Mouse (Mus musculus) liver, embryonic 14 days (tissue): ENCODE data around the gene 4933425L06Rik. TPM values are rescaled to one million over a fixed set of nuclear protein-coding genes. Genes with fewer than 3 reads are reported as not detected.

Experiments
- polyA plus RNA-seq: library from polyadenylated mRNA; depleted of rRNA; stranded (reverse); fragments of >200 nt; gene quantifications from 2 replicates; pipeline ENCODE4 v1.2.3, GENCODE M21; 2012; rRNA removed

Gene 4933425L06Rik
- polyA plus RNA-seq: not detected in 2 replicates

DNA sequence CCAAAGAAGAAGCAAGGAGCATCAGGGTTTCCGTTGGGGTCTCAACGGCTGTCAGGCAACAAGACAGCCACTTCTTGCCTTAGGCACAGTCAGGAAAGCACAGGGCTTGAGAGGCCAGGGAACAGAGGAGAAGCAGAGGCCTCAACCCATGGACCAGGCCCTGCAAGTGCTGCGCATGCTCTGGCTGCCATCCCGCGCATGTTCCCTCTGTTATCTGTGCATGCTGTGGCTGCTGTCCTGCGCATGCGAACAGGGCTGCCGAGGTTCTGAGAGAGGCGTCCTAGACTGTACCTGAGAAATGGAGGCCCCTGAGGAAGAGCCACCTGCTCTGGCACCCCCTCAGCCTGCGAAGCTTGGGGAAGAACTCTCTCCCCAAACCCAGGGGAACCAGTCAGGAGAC lies at the start of gene 4933425L06Rik:
4933425L06Rik (plus strand) TSS at position 261 of the 400 bp plus-strand sequence.

DNA sequence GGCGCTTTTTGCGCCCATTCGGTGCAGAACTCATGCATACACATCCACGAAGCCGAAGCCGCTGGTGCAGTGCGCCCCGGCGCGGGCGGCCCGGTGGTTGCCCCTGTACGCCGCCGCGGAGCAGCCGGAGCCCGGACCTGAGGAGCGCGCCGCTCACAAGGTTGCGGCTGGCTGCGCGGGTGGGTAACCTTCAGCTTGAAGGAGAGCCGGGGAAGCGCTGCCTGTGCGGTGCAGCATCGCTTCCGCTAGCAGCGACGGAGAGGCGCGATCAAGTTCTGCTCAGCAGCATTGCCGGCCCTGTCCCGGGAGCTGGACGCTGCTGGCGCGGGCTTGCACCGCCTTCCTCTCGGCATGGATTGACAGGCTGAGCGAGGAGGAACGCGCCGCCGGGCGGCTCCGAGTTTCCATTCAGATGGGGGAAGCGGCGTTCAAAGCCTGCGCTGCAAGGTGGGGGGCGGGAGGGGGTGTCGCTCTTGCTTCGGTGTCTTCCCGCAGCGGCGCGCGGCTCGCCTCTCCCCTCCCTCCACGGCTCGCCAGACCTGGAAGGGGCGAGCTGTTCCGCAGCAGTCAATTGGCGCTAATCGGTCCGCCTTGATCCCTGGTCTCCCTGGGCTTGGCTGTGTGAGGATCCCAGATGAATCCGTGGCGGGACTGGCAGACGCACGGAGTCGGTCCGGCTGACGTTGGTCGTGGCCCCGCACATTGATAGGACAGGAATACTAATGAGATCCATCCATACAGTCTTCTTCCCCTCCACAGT lies 27.6 kb upstream of the 4933425L06Rik start, which contains the start of gene Rgs7bp:
Rgs7bp (minus strand) TSS at position 750 of the 760 bp plus-strand sequence.

Other genes with a start within 250 kb of the 4933425L06Rik start
- gene Shisal2b, start 218.2 kb upstream of the 4933425L06Rik start, polyA plus RNA-seq: not detected in 2 replicates
- 0.25 and 0.28 TPM in 2 replicates for gene Rgs7bp, start 27.2 kb upstream of the 4933425L06Rik start, polyA plus RNA-seq
- 0.31 and 0.32 TPM in 2 replicates for gene Rnf180, start 212.7 kb downstream of the 4933425L06Rik start, polyA plus RNA-seq